Mouse (Mus musculus): ENCODE measurements around the gene Srl.
"Not testable (repeated sequence)": the region's sequence is repeated elsewhere in the genome, so short reads cannot be mapped to it uniquely, and the experiment has no call there.

Gene Srl

DNA sequence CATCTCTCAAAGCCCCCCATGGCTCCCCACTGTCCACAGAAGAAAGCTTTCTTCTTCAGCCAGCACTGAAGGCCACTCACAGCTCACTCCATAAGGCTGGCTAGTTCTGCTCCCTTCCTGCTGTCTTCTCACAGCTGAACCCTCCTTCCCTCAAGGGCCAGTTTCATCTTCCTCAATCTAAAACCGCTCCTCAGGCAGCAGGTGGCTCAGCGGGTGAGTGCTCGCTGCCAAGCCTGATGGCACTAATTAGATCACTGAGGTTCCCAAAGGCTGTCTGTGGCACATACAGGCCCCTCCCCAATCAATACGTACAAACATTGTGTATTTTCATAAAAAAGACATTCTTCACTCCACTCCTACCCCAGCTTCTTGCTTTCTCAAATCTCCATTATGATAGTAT lies 22.5 kb downstream of the Srl start:
- DNase-seq (ENCODE audit: low spot score): no peak

DNA sequence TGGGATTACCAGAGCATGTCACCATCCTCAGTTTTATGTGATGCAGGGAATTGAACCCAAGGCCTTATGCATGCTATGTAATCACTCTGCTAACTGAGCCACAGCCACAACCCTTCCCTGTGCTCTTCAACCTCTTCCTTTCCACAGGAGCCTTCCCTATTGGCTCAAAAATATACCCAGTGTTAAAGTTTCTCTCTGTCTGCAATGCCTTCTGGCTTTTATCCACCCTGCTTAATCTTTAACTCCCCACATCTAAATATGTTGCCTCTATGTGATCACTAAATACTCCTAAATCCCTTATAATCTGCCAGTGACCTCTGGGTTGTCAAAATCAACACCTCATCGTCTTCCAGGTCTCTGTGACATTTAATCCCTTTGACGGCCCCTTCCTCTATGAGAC lies 23.7 kb downstream of the Srl start:
- no peak for DNase-seq (ENCODE audit: low spot score)

DNA sequence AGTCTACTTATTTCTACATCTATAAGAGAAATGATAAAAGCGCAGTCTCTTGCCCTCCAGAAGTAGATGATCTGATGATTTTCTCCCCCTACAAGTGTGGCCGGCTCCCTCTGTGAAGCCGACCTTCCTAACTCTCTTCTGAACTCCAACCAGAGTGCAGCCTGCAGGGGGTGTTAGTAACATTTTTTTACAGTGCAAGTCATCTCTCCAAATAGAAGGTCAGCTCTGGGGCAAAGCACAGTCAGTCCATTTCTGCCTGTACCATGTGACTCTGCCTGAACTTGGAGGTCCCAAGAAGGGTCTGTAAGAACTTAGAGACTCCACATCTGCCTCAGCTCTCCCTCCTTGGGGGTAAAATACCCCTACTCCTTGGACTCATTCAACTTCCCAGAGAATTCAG lies 27.2 kb downstream of the Srl start:
- DNase-seq (ENCODE audit: low spot score): no peak

DNA sequence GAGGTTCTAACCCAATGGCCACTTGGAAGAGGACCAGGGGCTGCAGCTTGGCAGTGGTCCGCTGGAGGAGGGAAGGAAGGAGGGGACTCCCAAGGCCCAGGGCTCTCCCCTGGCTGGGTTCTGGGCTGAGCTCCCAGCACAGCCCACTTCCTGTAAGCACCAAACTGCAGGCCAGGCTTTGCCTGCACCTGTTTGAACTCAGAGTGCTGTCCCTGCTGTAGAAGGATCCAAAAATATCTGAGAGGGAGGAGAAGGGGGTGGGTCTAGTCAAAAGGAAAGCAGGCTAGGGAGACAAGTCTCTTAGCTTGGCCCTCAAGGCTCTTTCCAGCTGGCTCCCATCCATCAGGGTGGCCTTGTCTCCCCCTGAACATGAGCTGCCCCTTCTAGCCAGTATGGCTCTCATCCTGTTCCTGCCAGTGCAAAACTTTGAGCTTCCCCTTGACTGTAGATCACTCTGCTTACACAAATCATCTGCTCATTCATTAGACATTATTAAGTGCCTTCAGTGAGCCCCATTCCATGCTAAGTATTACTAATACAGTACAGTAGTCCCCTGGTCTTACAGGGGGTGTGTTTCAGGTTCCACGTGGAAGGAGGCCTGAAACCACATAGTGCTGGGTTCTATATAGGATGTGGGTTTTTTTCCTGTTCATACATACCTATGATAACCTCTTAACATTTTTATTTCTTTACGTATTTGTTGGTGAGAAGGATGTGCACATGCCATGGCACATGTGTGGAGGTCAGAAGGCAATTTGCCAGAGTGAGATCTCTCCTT lies 28.8 kb downstream of the Srl start:
- no peak for DNase-seq (ENCODE audit: low spot score)

DNA sequence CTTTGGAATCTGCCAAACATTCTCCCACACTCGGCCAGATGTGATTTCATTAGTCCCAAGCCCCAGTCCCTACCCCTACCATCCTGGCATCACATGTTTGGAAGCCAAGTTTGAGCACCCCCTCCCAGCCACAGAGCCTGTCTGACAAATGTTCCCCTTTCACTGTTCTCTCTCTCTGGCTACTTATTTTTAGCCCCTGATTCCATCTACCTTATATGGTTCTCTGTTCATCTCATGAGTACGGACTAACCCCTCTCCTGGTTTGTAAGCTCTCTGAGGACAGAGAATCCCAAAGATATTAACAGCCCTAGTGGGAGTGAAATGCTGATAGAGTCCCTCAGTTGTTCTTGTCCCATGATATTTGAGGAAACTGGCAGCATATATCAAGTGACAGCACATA lies 30.2 kb downstream of the Srl start:
- no peak for DNase-seq (ENCODE audit: low spot score)

DNA sequence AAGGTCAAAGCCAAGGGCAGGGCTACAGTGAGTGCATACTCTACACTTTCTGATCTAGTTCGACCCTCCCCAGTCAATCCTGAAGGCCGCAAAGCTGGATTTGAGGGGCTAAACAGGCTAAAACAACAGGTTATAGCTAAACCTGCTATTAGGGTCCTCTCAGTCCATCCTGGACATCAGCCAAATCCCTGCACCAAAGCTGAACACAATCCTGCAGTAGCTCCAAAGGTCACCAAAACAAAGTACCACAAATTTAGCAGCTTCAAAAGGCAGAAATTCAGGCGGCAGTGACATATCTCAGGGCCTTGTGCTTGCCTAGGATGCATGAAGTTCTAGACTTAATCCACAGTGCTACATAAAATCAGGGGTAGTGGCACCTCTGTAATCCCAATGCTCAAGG lies 35.4 kb downstream of the Srl start:
- DNase-seq (ENCODE audit: low spot score): no peak

DNA sequence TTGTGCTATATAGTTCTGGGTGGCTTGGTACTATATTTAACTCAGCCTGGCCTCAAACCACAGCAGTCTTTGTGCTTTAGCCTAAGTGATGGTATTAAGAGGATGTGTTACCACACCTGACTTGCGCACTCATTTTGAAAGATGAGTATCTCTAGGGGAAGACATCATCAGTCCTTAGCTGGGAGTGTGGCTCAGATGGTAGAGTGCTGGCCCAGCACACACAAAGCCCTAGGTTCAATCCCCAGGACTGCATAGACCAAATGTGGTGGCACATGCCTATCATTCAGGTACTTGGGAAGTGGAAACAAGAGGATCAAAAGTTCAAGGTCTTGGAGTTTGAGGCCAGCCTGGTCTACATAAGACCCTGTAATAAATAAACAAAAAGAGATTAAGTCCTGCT lies 38.1 kb downstream of the Srl start:
- no peak for DNase-seq (ENCODE audit: low spot score)

DNA sequence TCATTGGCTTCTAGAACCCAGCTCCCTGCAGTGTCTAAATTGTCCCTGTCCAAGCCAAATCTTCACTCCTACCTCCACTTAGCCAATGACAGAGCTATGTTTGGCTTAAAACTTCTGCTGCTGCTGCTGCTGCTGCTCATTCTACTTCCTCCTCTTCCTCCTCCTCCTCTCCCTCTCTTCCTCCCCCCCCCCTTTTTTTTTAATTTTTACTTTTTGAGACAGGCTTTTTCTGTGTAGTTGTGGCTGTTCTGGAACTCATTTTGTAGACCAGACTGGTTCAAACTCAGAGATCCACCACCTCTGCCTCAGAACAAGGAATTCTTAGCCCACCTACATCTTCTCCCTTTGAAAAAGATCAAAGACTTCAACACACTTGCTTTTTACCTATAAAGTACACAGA lies 39.0 kb downstream of the Srl start:
- DNase-seq (ENCODE audit: low spot score): no peak

DNA sequence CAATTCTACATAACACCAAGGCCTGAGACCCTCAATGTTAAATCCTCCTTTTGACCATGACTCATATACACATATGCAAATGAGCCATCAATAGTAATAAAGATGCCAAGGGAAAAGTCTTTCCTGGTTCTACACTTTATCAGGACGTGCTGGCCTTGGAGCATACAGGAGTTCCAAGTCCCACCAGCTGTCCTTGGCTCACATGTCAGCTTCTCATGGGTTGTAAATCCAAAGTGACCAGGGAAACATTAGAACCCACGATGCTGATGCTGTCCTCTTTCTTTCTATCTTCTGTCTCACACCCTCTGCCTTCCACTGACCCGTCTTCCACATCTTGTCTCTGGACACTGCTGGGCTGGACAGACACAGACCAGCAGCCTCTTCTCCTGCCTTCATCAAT lies 39.9 kb downstream of the Srl start:
- no peak for DNase-seq (ENCODE audit: low spot score)

DNA sequence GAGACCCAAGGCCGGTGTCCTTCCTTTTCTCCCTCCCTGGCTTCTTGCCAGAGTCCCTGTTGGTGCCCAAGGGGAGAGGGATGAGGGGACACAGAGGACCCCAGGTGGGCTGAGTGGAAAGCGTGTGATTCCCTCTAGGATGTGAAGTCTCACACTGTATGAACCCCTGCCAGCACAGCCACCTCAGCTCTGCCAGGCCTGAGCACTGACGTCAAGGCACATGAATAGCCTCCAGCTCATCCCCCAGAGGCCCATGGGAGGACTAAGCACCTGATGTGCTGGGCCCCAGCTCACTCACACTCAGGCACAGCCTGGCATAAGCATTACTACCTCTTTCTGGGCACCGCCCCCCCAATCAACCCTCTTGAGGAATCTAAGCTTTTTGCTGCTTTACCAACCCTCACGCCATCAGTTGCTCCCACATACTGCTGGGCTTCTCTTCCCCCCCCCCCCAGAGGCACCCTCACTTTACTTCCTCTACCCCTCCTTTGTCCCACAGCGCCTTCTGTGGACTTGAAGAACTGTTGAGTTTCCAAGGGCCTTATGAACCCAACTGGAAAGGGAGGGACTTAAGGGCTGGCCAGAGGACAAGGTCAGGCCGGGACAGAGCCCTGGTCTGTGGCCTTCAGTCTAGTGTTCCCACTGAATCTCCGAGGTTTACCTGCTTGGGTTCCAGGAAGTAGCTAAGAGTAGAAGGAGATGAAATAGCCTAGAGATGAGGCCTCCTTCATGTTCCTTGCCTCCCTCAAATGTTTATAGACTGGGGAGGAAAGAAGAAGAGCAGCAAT lies 40.8 kb downstream of the Srl start:
- no peak for DNase-seq (ENCODE audit: low spot score)

DNA sequence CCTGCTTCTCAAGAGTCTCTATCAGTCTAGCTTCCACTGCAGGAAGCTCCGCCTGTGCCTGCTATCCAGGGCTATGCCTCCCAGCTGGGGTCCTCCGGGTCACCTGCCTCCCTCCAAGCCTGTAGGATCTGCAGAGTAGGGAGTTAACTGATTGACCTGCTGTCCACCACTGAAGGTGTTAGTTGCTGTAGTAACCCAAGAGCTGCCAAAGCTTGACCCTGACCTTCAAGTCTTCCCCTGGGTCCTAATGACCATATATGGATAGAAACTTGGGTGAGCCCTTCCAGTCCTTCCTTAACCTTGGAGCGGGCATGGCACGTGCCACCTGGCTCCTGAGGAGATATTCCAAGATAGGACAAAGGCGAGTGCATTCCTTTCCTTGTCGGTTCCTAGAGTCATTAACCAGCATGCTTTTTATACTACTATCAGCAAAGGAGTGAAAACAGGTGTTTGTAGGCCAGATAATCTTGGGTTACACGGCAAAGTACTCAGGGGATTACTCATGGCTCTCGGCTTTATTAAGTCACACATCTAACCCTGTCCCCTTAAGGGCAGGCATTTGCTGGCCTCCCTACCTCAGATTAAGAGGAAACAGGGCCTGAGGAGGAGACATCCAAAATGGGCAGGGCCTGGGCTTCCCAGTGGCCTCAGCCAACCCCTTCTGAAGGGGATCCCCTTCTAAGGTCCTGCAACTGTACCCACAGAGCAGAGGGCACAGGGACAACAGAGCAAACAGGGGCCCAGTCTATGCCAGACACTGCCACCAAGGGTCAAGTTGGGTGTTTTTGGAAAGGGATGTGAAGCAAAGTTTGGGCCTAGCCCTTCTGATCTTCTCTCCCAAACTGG lies 43.6 kb downstream of the Srl start:
- no peak for DNase-seq (ENCODE audit: low spot score)

DNA sequence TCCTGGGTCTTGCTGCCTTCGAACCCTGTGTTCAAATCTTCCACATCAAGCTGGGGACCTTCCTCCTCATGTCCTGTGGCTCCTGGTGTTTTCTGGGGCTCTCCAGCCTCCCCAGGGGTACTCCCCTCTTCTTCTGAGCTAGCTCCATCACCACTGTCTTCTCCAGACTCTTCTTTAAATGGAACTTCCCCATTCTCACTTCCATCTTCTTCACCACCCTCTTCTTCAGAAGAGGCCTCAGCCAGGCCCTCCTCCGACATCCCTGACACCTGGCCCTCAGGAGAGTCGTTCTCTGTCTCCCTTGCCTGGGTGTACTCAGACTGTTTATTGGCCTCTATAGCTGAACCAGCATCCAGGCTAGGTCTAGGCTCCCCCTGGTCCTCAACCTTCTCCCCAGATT lies 45.1 kb downstream of the Srl start:
- no peak for DNase-seq (ENCODE audit: low spot score)

DNA sequence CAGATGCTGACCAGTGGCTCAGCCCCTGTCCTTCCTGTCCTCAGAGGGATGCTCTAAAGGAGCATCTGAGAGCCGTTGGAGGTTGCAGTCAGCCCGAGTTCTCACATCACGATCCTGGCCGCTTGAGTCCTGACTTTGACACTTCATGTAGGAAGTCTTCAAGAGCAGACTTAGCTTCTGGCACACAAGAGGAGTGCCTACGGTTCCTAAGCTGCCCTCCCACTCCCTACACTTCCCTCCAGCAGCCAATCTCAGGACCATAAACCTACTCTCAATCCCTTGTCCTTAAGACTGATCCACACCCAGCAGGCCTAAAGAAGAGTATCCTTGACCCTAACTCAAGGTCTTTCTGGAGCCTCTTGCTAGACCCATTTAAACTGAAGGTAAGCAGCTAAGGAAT lies 45.8 kb downstream of the Srl start:
- no peak for DNase-seq (ENCODE audit: low spot score)

DNA sequence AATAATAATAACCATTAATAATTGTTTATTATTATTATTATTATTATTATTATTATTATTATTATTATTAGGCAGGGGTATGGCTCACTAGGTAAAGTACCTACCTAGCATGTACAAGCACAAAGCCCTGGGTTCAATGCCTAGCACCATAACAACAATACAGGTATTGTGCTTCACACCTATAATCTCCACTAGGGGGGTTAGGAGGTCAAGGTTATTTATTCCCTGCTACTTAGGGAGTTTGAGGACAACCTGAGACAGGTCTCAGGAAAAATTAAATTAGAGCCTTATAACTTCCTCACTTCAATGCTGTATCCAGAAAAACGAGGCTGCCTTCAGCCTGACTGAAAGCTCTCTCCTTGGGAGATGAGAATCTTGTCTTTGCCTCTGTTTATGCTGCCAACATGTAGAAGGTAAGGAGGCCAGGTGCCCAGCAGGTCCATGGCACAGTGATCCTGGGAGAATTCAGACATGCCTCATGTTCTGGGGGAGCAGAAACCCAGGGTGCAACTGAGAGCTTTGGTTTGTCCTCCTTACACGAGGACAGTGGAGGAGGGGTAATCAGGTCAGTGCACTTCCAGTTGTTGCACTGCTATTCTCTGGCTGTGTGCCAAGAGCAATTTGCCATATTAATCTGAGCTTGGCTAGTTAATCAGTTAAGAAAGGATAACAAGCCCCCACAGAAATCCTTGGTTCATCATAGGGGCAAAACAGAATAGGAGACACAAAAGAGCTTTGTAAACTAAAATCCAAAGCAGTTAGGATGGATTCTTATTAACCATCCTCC lies 48.6 kb downstream of the Srl start:
- no peak for DNase-seq (ENCODE audit: low spot score)

DNA sequence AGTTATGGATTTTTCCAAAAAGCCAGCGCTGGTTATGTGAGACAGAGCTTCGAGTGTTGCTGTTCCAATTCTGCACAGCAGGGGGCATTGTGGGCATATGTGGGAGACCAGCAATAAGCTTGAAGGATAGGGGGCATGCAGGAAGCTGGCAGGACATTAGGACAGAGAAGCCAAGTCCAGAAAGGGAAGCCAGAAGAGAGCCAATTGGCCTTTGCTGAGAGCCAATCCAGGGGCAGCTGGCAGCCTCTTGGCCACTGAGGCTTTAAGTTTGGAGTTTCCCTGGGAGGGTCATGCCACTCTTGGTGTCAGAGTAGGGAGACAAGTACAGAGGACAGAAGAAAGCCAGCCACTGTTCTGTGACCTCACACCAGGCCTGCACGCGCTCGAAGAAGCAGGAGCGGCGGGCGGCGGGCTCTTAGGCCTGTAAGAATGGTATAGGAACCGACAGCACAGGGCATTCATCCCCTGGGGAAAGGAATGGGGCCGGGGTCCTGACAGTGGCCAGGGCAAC lies 52.4 kb downstream of the Srl start:
- peak; percentile 69 for DNase-seq (ENCODE audit: low spot score)

DNA sequence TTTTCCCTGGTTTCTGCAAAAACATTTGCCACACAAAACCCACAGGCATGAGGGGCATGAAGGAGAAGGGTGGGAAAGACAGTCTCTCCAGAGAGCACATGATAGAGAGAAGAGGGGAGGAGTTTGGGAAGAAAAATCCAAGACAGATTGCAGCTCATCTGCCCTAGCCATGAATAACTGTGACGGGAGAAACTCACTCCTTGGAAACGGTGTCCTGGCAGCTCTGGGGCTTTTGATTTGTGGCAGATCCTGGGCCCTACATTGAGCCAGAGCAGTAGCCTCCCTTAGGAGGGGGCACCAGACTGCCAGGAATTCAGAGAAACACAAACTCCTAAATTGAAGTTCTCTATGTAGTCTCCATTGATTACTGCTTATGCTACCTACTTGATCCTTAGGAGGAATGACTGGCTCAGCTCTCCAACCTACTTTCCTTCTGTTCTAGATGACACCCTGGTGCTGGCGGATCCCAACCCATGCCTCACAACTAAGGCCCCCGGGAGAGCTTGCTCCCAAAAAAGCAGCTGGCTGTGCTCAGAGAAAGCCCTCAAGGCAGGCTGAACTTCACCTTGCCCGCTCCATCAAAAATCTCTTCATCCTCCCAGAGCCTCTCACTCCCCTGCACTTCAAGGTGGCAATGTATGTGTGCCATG lies 60.9 kb downstream of the Srl start:
- no peak for DNase-seq (ENCODE audit: low spot score)

DNA sequence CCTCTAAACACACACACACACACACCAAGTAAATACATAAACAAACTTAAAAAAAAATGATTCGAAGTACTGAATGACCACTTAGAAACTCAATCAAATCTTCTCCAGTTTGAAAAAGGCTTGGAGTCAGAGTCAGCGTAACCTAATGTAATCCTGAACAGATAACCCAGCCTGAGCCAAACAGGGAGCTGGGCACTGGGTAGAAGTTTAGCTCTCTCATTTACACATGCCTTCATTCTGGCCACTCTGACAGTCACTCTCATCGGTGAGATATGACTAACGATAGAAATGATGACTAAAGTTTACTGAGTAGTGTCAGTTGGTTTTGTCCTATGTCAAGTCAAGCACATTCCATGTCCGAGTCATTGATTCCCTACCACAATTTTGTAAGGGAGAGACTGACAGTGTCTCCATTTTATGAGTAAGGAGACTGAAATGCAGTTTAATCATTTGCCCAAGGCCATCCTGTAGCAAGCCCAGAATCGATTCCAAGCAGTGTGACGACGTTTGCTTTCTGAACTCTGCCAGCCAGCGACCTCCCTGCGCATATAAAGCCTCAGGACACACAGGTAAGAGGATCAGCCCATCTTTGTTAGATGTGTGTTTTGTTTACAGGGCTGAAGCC lies 63.9 kb downstream of the Srl start:
- DNase-seq (ENCODE audit: low spot score): peak; percentile 34

DNA sequence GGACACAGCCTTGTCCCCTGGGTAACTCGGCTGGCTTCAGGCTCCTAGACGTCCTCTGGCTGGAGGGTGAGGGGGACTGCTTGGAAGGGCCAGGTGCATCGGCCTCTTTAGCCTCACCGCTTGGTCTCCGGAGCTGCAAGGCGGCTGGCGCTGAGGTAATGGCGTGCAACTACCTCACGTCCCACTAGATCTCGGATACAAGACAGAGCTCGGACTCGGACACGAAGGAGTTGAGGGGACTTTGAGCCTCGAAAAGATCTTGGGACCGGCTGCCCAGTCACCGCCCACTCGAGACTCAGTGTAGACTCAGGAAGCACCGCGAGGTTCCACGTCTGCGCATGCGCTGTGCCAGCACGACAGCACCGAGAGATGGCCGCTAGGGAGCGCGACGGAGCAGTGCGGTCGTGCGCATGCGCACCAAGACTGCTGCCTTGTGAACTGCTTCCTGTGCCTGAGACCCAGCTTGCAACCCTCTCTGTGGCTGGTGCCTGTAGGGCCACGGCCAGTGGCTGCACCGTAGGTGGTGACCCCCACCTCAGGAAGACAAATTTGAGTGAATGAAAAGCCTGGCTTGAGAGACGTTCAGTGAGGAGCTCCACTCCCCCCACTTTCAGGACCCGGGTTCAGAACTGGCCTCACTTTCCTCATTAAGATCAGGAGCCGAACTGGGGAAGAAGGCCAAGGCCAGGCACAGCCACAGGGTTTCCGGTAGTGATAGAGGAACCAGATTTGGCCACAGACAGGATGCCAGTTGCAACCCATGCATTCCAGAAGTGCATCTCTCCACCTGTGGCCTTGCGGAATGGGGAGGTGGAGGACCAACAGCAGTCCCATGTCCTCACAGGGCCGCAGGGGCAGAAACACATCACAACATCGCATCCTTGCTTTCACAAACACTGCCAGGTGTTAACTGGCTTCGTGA lies 66.5 kb downstream of the Srl start:
- peak; percentile 93 for DNase-seq (ENCODE audit: low spot score)

DNA sequence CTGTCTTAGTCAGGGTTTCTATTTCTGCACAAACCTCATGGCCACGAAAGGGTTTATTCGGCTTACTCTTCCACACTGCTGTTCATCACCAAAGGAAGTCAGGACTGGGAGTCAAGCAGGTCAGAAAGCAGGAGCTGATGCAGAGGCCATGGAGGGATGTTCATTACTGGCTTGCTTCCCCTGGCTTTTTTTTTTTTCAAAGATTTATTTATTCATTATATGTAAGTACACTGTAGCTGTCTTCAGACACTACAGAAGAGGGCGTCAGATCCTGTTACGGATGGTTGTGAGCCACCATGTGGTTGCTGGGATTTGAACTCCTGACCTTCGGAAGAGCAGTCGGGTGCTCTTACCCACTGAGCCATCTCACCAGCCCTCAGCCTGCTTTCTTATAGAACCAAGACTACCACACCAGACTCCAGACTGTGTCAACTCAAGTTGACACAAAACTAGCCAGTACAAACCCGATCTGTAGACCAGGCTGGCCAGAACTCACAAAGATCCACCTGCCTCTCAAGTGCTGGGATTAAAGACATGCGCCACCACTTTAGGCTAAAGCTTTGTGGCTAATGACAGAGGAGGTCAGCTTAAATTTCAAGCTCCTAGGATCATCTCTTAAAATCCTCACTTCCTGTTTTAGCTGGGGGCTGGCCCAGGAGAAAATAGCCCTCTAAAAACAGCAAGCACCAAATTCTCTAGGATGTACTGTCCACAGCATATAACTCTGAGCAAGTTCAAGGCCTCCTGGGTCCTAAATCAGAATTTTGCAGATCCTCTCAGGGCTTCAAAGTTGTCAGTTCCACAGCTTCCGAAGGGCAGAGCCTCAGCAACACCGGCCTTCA lies 67.4 kb downstream of the Srl start:
- DNase-seq (ENCODE audit: low spot score): not testable (repeated sequence)

All from yolk sac, embryonic 10.5 days (tissue).